Mouse (Mus musculus) thymus, adult 18-20 months (tissue): Measurements from ENCODE around the gene Rinl.

Source experiments
- DNase-seq, 2 experiments: peaks; one replicate each; pipeline ENCODE4 v3.0.0; 2022; ENCODE audit warnings: mixed read lengths in 2 of 2

The Rinl gene

DNA sequence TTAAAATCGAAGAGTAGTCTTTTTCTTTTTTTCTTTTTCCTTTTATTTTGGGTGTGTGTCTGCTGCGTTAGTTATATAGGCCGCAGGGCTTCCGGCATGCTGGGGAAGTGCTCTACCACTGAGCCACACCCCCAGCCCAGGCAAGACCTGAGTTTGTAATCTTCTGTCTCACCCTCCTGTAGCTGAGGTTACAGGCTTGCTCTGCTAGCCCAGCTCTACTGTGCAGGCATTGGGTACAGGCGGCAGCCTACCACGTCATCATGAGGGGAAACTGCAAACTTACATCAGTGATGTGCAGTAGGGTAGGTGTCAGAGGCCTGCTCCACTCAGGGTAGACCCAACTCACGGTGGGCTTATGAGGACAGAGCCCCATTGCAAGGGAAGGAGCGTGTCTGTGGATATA, 7.5 kb upstream of the Rinl start:
- peak; percentile 76 to 87 for DNase-seq

DNA sequence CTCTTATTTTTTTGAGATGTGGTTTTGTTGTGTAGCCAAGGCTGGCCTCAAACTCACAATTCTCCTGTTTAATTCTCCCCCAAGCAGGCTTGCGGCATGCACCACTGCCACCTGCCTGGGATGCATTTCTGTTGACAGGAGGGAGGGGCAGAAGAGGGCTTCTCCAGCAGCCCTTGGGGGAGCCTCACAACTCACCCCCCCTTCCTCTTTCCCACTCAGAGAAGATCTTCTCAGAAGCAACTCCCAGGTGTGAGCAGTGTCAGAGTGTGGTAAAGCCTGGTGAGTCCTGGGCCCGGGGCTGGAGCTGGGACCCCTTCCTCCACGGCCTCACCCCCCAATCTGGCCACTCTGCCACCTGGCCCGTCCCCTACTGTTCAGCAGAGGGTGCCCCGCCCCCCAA, 3.6 kb upstream of the Rinl start:
- no peak for DNase-seq

DNA sequence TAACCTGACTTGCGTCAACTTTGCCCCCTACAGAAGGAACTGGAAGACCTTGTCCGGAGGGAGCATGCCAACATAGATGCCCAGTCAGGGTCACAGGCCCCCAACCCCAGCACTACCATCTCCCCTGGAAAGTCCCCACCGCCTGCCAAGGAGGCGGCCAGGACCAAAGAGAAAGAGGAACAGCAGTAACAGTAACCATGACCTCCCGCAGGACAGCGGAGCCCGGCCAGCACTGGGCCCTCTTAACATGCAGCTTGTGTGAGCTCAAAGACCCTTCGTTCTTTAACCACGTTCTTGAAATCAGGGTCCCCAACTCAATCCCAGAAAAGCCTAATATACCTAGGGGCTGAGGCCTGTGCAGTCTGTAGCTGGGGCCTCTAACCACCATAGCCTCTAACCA, 885 bp upstream of the Rinl start:
- no peak for DNase-seq

GRCm38 (mm10) chr7:28789235-28789634, 466 bp downstream of the Rinl start:
- DNase-seq: no peak

GRCm38 (mm10) chr7:28790066-28790806, 1.5 kb downstream of the Rinl start:
- no peak for DNase-seq

- DNase-seq: no peak
Measured at GRCm38 (mm10) chr7:28791706-28792105, 2.9 kb downstream of the Rinl start.

DNA sequence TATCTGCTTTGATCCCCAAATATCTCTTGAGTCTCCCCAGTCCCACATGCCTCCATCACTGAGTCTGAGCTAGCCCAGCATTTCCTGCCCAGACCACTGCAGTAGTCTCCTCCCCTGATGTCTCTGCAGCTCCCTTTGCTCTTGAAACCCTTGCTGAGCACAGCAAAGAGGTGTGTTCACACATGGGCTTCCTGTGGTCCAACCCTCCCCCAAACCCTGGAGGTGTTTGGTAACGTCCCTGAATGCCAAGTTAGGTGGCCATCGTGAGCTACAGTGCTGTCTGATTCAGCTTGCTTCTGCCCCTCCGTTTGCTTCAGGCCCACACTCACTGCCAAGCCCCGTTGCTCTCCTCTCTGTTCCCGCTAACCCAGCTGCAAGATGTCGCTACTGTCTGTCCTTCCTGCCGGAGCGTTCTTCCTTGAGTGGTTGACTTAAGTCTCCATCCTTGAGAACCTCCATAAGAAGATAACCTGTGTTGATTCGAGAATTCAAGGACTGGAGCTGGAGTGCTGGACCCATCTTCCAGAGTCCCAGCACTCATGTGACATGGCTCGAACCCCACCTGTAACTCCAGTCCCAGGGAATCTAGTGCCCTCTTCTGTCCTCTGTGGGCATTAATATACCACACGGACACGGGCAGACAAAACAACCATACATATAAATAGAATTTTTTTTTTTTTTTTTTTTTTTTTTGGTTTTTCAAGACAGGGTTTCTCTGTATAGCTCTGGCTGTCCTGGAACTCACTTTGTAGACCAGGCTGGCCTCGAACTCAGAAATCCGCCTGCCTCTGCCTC, 3.8 kb downstream of the Rinl start:
- peak in 1 of 2 experiments; percentile 56 for DNase-seq

GRCm38 (mm10) chr7:28793834-28794233, 5.1 kb downstream of the Rinl start:
- peak in 1 of 2 experiments; percentile 53 for DNase-seq

DNA sequence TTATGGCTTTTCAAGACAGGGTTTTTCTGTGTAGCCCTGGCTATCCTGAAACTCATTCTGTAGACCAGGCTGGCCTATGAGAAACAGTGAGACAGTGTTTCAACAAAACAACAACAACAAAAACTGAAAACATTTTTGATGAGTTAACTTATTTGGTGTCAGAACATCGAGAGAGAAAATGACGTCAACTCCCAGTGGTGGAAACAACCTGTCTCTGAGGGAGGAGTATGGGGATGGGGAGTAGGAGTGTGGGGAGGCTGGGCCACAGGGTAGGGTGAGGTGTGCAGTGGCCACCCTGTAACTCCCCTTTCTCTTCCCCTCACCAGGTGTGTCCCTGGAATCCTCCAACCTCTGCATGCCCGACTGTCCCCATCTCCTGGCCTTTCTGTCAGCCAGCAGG, 5.7 kb downstream of the Rinl start:
- no peak for DNase-seq

DNA sequence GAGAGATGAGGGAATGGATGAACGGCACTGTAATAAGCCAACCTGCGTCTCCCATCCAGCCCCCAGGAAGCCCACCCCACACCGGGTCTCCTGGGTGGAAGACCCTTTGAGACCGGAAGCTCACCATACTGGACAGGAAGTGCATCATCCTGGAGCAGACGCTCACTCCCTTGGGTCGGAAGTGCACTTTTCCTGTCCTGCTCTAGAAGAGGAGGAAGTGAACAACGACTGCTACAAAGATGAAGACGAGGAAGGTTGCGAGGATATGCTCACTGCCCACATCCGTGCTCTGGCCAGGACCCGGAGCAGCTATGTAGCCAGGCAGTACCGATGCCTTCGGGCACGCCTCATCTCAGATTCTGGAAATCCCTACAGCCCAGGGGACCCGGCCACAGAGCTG, 7.1 kb downstream of the Rinl start:
- DNase-seq: no peak

DNA sequence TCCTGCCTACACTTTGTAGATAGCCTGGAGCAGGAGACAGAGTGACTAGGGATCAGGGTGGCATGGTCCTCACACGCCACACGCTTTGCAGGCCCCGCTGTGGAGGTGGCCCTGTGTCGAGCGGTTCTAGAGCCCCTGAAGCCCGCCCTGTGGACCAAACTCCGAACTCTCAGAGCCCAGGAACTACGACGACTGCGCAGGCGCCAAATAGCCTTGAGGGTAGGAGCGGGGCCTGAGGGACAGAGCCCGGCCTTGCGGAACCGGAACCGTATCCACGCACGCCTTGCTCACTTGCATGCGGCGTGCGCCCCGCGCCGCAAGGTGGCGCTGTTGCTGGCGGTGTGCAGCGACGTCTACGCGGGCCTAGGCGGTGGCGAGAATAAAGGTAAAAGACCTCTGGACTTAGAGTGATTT, 7.8 kb downstream of the Rinl start:
- DNase-seq: peak; percentile 59 to 64

DNA sequence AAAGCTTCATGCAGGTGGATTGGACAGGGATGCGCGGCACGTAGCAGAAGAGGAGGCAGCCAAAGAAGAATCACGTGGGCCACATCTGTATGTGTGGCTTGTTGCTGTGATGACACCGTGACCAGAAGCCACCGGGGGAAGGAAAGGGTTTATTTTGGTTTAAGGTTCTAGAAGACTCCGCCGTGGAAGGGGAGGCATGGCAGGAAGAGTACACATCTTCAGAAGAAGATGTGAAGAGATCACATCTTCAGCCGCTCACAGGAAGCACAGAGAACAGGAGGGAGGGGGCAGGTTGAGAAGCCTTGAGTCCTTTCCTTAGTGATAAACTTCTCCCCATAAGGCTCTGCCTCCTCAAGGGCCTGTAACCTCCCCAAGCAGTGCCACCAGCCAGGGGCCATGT, 11.2 kb downstream of the Rinl start:
- DNase-seq: no peak

- no peak for DNase-seq
Measured at GRCm38 (mm10) chr7:28801451-28801850, 12.7 kb downstream of the Rinl start.

GRCm38 (mm10) chr7:28801901-28802670, 13.3 kb downstream of the Rinl start:
- DNase-seq: no peak

DNA sequence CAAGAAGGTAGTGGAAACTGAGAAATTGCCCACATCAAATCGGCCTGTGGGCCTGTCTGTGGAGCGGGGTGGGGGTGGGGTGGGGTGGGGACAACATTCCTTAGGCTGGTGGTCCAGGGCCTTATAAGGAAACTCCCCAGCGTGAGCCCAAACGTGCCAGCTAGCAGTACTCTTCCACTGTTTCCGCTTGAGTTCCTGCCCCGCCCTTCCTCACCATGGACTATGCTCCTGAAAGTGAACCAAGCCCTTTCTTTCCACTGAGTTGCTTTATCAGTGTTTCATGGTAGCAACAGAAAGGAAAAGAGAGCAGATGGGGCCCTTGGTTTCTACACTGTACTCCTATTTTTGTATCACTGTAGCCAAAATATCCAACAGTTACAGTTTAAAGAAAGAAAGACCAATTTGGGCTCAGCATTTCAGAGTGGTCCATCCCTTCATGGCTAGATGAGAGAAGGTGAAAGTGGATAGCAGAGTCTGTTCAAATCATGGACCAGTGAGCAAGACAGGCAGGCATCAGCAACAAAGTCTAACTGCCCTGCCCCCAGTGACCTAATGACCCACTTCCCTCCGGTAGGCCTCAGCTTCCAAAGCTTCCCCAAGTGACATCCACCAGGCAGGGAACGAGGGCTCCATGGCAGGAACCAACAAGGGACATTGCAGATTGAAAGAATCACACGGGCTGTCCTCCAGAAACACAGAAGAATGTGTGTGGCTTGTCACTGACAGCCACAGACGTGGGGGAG, 14.2 kb downstream of the Rinl start:
- DNase-seq: no peak

- no peak for DNase-seq
Measured at GRCm38 (mm10) chr7:28803756-28804155, 15.0 kb downstream of the Rinl start.

- DNase-seq: no peak
Measured at GRCm38 (mm10) chr7:28806869-28807268, 18.1 kb downstream of the Rinl start.

DNA sequence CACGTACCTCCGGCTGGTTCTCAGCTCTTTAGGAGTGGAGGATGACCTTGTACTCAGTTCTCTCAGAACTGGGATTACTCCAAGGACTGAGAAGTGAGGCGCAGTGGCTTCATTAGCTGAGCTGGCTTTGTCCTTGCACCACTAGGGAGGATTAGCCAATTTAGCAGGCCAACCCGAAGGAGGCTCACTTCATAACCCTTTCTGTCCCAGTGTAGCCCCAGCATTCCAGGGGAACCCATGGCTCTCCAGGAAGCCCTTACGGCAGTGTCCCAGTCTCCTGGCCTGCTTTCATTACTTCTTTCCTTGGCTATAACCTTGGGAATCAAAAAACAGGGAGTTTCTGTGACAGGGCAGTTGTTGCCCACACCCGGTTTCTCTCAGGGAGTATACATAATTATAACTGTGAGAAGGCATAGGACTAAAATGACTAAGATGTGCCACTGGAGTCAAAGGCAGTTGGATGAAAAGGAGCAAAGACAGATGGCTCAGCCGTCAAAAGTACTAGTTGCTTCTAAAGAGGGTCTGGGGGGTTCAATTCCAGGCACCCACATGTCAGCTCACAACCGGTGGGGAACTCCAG, 19.0 kb downstream of the Rinl start:
- no peak for DNase-seq

DNA sequence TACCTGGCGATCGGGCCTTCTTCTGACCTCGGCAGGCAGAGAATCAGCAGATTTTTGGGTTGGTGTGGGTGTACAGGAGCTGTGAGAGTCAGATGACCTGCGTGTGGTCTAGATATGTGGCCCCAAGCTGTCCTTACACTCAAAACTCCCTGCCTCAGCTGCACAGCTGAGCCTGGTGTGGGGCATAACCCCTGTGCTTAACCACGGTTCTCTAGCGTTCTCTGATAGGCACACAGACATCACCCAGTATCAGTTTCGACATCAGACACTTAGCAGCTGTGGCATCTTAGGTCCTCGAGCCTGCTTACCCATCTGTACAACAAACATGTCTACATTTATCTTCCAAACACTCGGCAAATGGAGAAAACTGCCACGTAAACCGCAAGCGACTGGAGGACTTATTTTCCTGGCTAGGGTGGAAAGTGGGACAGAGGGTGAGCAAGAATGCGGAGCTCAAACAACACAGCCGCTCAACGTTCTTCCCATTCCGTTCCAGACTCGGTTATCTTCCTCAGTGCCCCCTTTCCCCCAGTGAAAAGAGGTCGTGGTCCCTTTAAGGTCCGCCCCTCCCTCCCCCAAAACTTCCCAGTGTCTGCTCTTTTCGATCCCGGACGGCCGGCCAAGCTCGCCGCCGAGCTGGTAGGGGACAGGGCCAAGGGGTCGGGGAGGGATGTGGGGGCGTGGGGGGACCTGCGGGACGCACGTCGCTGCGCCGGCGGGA, 19.6 kb downstream of the Rinl start, which contains the start of gene Hnrnpl:
Hnrnpl (plus strand) TSS at position 321 of the 721 bp plus-strand sequence.
- DNase-seq: peak; percentile 52 to 62

DNA sequence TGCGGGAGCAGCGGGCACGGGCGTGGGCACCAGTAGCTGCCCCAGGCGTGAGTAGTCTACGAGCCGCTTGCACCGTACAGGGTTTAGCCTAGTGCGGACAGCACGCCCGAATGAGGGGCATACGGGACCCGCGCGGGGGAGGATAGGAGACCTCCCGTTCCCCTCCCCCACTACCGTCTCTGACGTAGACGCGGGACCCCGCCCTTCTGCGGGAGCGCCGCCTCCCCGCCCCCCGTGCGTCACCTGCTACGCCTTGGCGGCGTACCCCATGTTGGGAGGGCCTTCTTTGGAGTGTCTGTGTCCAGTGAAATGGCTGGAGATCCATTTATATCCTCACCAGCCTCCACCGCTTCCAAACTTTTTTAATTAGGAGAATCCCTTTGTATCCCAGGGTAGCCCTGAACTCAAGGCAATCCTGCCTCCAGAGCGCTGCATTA, 20.2 kb downstream of the Rinl start:
- peak; percentile 93 to 94 for DNase-seq

GRCm38 (mm10) chr7:28809401-28810089, 20.8 kb downstream of the Rinl start:
- peak in 1 of 2 experiments; percentile 67 for DNase-seq
